Mouse (Mus musculus) neural tube, embryonic 11.5 days (tissue): Measurements from ENCODE around the gene Pcsk6. TPM values are rescaled to one million over a fixed set of nuclear protein-coding genes. Genes with fewer than 3 reads are reported as not detected.

Experiments used
- ATAC-seq: fragments of 200-750 bp; cut with Nextera tagmentation; 2 replicates; pipeline ENCODE4 v1.8.0; 2017; ENCODE audit warnings: moderate number of reproducible peaks, mild to moderate bottlenecking, moderate TSS enrichment, moderate library complexity; ENCODE audit not compliant: insufficient read depth, low FRiP score, low TSS enrichment
- DNase-seq: peaks from one replicate; pipeline ENCODE4 v3.0.0-alpha.2; 2015; ENCODE audit warnings: low spot score
- H3K27ac ChIP-seq: fragments of 300-500 bp; sonication (generic); 2 replicates; pipeline ENCODE4 v1.5.1; 2014; ENCODE audit warnings: low read depth, mild to moderate bottlenecking, low read length
- H3K27me3 ChIP-seq: fragments of 300-500 bp; sonication (generic); 2 replicates; pipeline ENCODE4 v1.6.1; 2014; ENCODE audit warnings: mild to moderate bottlenecking, low read length, mixed read lengths; ENCODE audit not compliant: control insufficient read depth, insufficient read depth
- H3K36me3 ChIP-seq: fragments of 300-500 bp; sonication (generic); 2 replicates; pipeline ENCODE4 v1.6.1; 2014; ENCODE audit warnings: mild to moderate bottlenecking, low read length, moderate library complexity, mixed read lengths; ENCODE audit not compliant: control insufficient read depth, insufficient read depth
- H3K4me1 ChIP-seq: fragments of 300-500 bp; sonication (generic); 2 replicates; pipeline ENCODE4 v1.6.1; 2014; ENCODE audit warnings: low read length, mixed read lengths; ENCODE audit not compliant: control insufficient read depth, insufficient read depth
- H3K4me2 ChIP-seq: fragments of 300-500 bp; sonication (generic); 2 replicates; pipeline ENCODE4 v1.6.1; 2014; ENCODE audit warnings: low read depth, mild to moderate bottlenecking, moderate library complexity
- H3K4me3 ChIP-seq: fragments of 300-500 bp; sonication (generic); 2 replicates; pipeline ENCODE4 v1.5.1; 2014; ENCODE audit warnings: low read depth, low read length
- H3K9ac ChIP-seq: fragments of 300-500 bp; sonication (generic); 2 replicates; pipeline ENCODE4 v1.6.1; 2014; ENCODE audit warnings: mild to moderate bottlenecking, low read length
- H3K9me3 ChIP-seq: fragments of 300-500 bp; sonication (generic); 2 replicates; pipeline ENCODE4 v1.6.1; 2016; ENCODE audit warnings: low read length; ENCODE audit not compliant: control insufficient read depth
- WGBS: fragments of 180-500 bp; shearing (Covaris S2); extraction: QIAGEN DNeasy Blood & Tissue Kit; methylation state at CpG from one replicate; pipeline ENCODE4 v1.1.7; 2014; 5-methylcytosine and 5-hydroxymethylcytosine counted together
- polyA plus RNA-seq: library from polyadenylated mRNA; unstranded; fragments of >200 nt; fragmentation: Nextera tagmentation; extraction: Ambion mirVana; gene quantifications from 2 replicates; pipeline ENCODE4 v1.2.1, GENCODE M21; 2014

Pcsk6 gene
- polyA plus RNA-seq, 1 experiment from 2014 or later = 2.7 TPM

DNA sequence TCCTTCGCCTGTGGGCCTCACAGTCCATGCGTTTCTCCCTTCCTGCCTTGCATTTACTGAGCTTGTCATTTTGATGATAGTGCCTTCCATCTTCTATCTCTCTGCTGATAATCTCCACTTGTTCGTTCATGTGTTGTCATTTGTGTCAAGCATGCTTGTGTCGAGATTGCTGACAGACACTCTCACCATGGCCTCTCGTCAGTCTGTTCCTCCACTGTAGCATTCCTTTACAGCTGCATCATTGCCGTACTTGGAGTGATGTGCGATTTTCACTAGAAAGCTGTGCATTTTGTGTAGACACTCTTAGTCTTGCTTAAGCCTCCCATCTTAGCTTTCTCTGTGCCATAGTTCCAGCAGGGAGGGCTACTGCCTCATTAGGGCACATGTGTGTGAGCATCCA lies 79.5 kb downstream of the Pcsk6 start:
- 80% methylated on average over 7 of the region's 7 CpGs for WGBS
- ATAC-seq = no peak

DNA sequence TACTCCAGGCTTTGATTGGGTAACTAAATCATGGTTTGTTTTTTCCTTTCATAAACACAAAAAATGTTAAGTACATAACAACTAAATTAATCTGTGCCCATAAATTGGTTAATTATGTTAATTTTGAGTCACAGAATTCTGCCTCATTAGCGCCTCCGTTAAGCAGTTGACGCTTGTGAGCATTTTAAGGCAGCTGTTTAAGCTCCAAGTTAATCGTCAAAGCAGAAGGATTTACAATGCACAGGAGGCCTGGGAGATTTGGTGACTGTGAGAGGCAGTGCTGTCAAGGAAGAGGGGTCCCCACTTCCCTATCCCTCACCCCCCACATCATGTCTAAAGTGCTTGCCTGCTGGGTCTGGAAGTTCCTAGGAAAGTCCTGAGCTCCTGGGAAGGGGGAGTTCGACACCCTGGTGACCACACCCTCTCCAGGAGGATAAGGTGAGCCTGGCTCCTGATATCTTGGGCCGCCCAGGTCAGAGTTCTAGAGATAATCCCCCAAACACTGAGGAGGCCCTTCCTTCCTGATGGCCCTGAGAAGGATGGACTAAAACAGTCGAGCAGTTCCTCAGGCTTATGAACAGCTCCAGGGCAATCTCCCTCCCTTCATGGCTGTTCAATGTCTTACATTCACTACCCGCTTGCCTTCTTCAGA lies 83.9 kb downstream of the Pcsk6 start:
- H3K36me3 ChIP-seq = no peaks in the 10 kb centered on the region
- H3K4me2 ChIP-seq = no peak overlapping the region
- H3K9ac ChIP-seq = no peak overlapping the region
- no peak overlapping the region for H3K27ac ChIP-seq
- H3K4me1 ChIP-seq = no peaks in the 10 kb centered on the region
- ATAC-seq (no peak), DNase-seq (no peak)
- no peaks in the 10 kb centered on the region for H3K9me3 ChIP-seq
- WGBS = 65% methylated on average over 8 of the region's 8 CpGs
- no peak overlapping the region for H3K4me3 ChIP-seq
- H3K27me3 ChIP-seq = no peaks in the 10 kb centered on the region

More for the DNA sequence above, 79.5 kb downstream of the Pcsk6 start:
- H3K4me3 ChIP-seq = no peak overlapping the region
- no peak overlapping the region for H3K4me2 ChIP-seq
- H3K4me1 ChIP-seq = no peaks in the 10 kb centered on the region
- no peaks in the 10 kb centered on the region for H3K36me3 ChIP-seq
- no peaks in the 10 kb centered on the region for H3K9me3 ChIP-seq
- H3K27ac ChIP-seq = no peak overlapping the region
- H3K9ac ChIP-seq = no peak overlapping the region; the same call in 1 of the 2 replicates
- H3K27me3 ChIP-seq = no peaks in the 10 kb centered on the region
- DNase-seq = no peak

DNA sequence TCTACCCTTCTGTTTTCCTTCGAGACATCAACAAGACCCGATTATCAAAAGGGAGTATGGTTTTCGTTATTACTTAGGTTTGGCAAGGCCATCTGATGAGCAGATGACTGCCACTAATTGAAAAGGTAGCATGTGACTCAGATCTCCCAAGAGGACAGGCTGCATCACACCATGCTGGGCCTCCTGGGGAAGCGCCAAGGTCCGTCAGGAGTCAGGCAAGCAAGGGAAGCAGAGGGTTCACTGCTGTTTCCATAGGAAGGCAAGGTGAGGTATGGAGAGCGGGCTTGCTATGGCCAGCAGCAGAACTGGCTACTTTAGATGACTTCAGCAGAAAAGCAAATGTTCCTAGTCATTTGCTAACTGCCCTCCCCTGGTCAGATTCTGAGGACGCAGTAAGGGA lies 84.9 kb downstream of the Pcsk6 start:
- no peak for ATAC-seq
- H3K4me1 ChIP-seq = no peaks in the 10 kb centered on the region
- H3K36me3 ChIP-seq = no peaks in the 10 kb centered on the region
- no peak for DNase-seq
- WGBS = 87% methylated on average over 7 of the region's 7 CpGs
- no peak overlapping the region for H3K4me2 ChIP-seq
- no peak overlapping the region for H3K4me3 ChIP-seq
- no peak overlapping the region for H3K27ac ChIP-seq
- no peaks in the 10 kb centered on the region for H3K27me3 ChIP-seq
- H3K9ac ChIP-seq = no peak overlapping the region
- H3K9me3 ChIP-seq = no peaks in the 10 kb centered on the region

DNA sequence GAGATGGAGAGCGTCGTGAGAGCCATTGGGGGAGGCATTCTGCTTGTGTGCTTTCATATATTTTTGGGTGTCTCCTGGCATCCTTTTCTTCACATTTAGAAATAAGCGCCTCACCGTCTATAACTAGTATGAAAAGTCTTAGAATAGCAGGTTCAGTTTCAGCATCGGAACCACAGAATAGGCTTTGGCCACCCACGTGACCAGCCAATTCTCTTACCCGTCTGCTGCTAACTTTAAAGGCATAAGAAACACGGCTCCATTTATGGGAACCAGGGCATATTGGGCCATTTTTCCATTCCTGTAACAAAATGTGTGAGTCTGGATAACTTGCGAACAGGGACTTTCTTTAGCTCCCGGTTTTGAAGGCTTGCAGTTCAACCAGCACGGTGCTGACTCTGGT lies 87.4 kb downstream of the Pcsk6 start:
- no peak overlapping the region for H3K4me2 ChIP-seq
- no peaks in the 10 kb centered on the region for H3K27me3 ChIP-seq
- no peaks in the 10 kb centered on the region for H3K9me3 ChIP-seq
- no peaks in the 10 kb centered on the region for H3K36me3 ChIP-seq
- no peak overlapping the region for H3K4me3 ChIP-seq
- no peaks in the 10 kb centered on the region for H3K4me1 ChIP-seq
- DNase-seq (no peak), ATAC-seq (no peak)
- H3K27ac ChIP-seq = no peak overlapping the region
- WGBS = 96% methylated on average over 11 of the region's 11 CpGs
- H3K9ac ChIP-seq = no peak overlapping the region

DNA sequence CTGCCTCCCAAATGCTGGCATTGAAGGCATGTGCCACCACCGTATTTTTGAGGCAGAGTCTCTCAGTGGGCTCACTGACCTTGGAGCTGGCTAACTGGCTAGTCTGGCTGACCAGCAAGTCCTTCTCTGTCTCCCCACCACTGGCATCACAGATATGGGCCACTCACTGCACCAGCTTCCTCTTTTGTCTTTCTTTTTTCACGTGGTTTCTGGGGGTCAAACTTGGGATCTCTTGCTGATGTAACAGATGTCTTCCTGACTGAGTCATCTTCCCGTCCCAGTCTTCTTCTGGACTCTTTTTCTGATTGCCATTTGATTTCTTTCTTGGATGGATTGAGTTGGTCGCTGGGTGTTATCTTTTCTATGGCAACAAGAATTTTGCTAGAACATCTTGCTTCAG lies 93.0 kb downstream of the Pcsk6 start:
- no peaks in the 10 kb centered on the region for H3K36me3 ChIP-seq
- DNase-seq (no peak), ATAC-seq (no peak)
- H3K27me3 ChIP-seq = no peaks in the 10 kb centered on the region
- H3K9me3 ChIP-seq = no peaks in the 10 kb centered on the region
- H3K4me3 ChIP-seq = no peak overlapping the region
- 80% methylated on average over 4 of the region's 4 CpGs for WGBS
- H3K4me1 ChIP-seq = peaks cover 11% of the 10 kb centered on the region; the same call in 1 of the 2 replicates
- H3K27ac ChIP-seq = peak overlapping the region; percentile 70; the same call in 1 of the 2 replicates
- H3K4me2 ChIP-seq = no peak overlapping the region
- no peak overlapping the region for H3K9ac ChIP-seq

DNA sequence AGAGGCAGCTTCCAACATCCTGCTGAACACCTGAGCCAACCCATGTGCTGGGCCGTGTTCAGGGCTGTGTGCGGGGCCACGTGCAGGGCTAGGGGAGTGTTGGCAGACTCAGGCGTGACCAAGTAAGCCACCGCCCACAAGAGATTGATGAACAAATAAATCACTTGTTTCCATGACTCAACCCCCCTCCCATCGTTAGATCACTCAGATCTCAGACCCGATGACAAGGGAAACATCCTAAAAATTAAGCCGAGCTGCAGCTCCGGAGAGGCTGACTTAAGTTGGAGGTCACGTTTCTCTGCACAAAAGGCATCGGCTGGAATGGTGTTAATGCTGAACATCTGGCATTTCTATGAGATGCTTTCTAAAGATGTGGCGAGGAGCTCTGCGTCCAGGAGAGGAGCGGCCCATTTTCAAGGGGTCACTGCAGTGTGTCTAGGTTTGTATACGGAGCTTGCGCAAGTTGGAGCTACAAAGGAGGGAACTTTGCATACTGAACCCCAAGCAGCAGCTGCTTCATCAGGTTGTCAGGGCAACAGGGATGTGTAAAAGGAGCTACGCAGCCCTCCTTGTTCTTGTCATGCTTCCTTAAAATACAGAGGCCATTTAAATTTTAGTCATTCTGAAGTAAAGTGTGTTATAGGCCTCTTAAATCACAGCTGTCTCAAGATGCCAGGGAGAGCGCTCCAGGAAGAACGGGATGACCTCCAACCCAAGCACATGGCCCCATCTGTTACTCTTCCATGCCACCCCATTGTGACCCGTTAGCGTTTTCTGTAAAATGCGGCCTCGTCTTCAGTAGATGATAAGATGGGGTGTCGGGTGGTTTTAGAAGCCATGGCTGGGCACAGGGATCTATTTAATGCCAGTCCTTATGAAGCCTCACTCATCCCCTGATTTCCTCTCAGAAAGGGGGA lies 94.0 kb downstream of the Pcsk6 start:
- no peaks in the 10 kb centered on the region for H3K9me3 ChIP-seq
- peak; percentile 93 for ATAC-seq
- H3K36me3 ChIP-seq = no peaks in the 10 kb centered on the region
- no peak overlapping the region; the same call in 1 of the 2 replicates for H3K9ac ChIP-seq
- no peak overlapping the region for H3K4me3 ChIP-seq
- H3K4me2 ChIP-seq = peak overlapping the region; percentile 21
- peak overlapping the region; percentile 70 for H3K27ac ChIP-seq
- 17% methylated on average over 24 of the region's 24 CpGs for WGBS
- no peaks in the 10 kb centered on the region for H3K27me3 ChIP-seq
- DNase-seq = peak; percentile 78
- peaks cover 11% of the 10 kb centered on the region; the same call in 1 of the 2 replicates for H3K4me1 ChIP-seq

DNA sequence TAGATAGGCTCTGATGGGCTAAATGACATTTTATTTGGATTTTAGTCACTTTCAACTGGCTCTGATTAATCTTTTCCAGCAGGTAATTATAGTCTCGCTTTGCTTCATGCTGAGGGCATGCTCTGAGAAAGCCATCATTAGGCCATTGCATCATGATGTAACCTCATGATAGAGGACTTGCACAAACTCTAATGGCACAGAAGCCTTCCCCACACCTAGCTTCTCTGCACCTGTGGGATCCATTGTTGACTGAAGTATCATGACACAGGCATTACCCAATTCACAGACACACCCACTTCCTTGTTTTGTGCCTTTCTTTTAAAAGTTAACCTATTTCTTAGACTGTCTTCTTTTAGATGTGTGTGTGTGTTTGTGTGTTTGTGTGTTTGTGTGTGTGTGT lies 95.7 kb downstream of the Pcsk6 start:
- Histone ChIP-seq H3K4me3 (no peak overlapping the region), H3K27ac (no peak overlapping the region), H3K36me3 (no peaks in the 10 kb centered on the region), H3K4me1 (peaks cover 11% of the 10 kb centered on the region; the same call in 1 of the 2 replicates), H3K4me2 (no peak overlapping the region), H3K9ac (no peak overlapping the region), H3K9me3 (no peaks in the 10 kb centered on the region), H3K27me3 (no peaks in the 10 kb centered on the region)
- ATAC-seq (no peak), DNase-seq (no peak)
- 94% methylated on average over 1 of the region's 1 CpGs for WGBS

DNA sequence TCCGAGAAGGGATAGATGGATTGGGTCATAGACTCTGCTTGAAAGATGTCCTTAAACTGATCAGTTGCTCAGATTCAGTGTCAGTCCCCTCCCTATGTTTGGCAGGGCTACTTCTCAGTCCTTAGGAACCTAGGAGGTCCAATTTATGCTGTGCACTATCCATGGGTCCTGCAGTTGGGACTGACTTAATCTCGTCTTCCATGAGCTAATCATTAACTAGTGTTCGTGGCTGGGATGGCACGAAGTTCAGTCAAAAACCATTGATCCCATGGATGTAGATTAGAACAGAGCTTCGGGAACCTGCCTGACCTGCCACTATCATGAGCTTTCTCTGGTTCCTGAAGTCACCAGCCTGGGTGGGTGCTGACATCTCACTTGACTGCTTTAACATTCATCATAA lies 96.6 kb downstream of the Pcsk6 start:
- Histone ChIP-seq H3K27me3 (no peaks in the 10 kb centered on the region), H3K36me3 (no peaks in the 10 kb centered on the region), H3K9ac (no peak overlapping the region), H3K4me3 (no peak overlapping the region), H3K4me2 (no peak overlapping the region), H3K4me1 (peaks cover 11% of the 10 kb centered on the region; the same call in 1 of the 2 replicates), H3K27ac (no peak overlapping the region), H3K9me3 (no peaks in the 10 kb centered on the region)
- no peak for ATAC-seq
- no peak for DNase-seq
- WGBS = 89% methylated on average over 5 of the region's 5 CpGs
